Mouse (Mus musculus) adrenal gland, postnatal 14 days (tissue): ENCODE data around the gene Dpm3. TPM values are rescaled to one million over a fixed set of nuclear protein-coding genes. Genes with fewer than 3 reads are reported as not detected.

Source experiments
- DNase-seq: peaks from one replicate; pipeline ENCODE4 v3.0.0; 2021; ENCODE audit warnings: mixed read lengths
- total RNA-seq: library from RNA; stranded (reverse); gene quantifications from 2 replicates; pipeline ENCODE4 v1.2.3, GENCODE M21; 2021

Dpm3 gene
- total RNA-seq, 1 experiment from 2014 or later, result 116 TPM

DNA sequence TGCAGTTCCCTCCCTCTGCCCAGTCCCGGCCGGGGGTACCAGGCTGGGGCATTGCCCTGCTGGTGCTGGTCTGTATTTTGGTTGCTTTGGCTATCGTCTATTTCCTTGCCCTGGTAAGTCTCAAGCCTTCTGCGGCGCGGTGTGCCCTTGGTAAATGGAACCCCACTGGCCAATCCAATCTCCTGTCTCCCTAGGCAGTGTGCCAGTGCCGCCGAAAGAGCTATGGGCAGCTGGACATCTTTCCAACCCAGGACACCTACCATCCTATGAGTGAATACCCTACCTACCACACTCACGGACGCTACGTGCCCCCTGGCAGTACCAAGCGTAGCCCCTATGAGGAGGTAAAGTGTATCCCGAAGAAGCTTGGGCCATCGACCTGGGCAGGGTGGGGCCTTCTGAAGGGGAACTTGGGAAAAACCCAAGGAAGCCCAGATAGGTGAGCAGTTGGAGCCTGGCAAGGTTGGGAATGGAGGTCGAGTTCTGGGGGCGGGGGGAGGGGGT is 27.3 kb upstream of the Dpm3 start:
- DNase-seq, result no peak

DNA sequence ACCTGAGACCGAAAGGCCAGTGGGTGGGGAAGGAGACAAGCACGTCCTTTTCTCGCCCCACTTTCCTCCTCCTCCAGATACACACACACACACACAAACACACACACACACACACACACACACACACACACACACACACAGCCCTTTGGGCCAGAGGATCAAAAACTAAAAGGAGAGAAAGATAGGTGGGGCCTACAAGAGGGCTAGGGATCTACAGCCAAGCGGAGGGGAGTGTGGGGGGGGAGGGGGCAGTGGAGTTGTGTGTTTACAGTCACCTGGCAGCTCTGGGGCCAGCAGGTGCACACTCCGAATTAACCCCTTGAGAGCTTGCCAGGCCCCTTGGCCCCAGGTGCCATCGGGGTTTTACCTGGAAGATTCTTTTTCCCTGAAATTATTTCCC is 26.5 kb upstream of the Dpm3 start:
- no peak for DNase-seq

GRCm38 (mm10) chr3:89233562-89234110 is 25.5 kb upstream of the Dpm3 start:
- no peak for DNase-seq

GRCm38 (mm10) chr3:89236516-89236915 is 22.6 kb upstream of the Dpm3 start:
- no peak for DNase-seq

GRCm38 (mm10) chr3:89237682-89238081 is 21.5 kb upstream of the Dpm3 start:
- DNase-seq, result no peak

DNA sequence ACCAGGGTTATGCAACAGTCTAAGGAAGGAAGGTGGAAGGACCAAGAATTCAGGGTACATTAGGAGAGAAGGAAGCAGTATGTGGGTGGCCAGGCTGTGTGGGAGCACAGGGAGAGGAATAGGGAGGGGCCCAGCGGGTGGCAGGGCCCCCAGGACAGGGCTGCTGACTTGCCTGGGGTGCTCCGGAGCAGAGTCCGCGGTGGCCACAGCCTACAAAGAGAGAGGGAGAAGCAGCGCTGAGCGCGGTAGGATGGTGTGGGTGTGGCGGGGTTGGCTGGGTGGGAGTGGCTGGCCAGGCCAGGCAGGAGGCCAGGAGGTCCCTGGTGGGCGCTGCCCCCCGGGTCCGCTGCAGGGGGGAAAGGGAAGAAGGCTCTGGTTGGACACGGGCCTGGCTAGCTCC is 20.7 kb upstream of the Dpm3 start:
- DNase-seq, result no peak

DNA sequence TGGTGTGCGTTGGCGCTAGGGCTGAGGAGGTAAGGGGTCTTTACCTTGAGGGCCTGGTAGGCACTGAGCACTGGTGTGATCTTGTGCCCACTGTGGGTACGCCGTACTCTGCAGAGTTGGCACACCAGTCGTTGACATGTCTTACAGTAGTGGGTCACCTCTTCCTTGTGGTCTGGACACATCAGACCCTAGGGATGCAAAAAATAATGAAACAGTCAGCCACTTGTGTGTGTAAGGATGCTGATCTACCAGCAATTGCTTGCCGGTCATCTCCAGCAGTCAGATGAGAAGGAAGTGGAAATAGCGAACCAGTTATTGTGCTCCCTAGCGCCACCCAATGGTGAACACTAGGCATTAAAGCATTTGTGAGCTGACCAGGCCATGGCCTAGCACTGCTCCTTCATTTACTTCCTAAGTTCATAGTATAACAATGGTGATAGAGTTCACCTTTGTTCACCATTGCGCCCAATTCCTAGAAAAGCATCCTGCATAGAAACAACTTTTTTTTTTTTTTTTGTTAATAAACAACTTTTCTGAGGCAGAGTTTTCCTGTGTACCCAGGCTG is 16.7 kb upstream of the Dpm3 start:
- DNase-seq, result peak; percentile 82

GRCm38 (mm10) chr3:89243609-89244008 is 15.5 kb upstream of the Dpm3 start:
- DNase-seq, result peak; percentile 59

DNA sequence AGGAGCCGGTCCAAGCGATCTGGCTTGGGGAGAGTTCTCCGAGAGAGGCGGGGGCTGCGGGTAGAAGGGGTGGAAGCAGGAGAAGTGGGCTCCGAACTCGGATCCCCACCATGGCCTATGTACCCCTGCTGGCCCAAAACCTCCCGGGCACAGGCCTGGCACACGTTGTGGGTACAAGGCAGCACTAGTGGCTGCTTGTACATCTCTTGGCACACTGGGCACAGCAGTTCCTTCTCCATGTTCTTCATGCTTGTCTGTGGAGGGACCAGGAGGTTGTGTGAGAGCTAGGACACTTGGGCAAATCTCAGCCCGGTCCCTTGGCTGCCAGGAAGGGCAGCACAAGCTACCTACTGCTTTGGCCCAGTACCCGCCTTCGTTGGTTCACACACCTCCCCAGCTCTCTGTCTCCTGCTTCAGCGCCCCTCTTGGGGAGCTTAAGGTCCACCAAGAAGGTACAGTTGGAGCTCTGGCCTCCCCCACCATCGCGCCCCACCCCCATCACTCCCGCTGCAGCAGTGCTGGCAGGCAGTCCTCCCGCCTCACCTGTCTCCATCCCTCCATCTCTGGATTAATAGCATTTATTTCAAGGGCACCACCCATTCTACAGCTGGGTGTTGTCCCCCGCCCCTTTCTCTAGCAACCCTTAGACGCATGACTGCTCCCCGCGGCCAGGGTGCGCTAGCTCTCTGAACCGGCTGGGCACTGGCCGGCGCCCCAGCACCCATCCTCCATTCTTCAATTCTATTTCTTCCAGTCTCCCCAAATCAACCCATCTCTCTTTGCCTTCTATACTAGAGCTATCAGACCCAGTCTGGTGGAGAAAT is 14.8 kb upstream of the Dpm3 start:
- peak; percentile 59 for DNase-seq

DNA sequence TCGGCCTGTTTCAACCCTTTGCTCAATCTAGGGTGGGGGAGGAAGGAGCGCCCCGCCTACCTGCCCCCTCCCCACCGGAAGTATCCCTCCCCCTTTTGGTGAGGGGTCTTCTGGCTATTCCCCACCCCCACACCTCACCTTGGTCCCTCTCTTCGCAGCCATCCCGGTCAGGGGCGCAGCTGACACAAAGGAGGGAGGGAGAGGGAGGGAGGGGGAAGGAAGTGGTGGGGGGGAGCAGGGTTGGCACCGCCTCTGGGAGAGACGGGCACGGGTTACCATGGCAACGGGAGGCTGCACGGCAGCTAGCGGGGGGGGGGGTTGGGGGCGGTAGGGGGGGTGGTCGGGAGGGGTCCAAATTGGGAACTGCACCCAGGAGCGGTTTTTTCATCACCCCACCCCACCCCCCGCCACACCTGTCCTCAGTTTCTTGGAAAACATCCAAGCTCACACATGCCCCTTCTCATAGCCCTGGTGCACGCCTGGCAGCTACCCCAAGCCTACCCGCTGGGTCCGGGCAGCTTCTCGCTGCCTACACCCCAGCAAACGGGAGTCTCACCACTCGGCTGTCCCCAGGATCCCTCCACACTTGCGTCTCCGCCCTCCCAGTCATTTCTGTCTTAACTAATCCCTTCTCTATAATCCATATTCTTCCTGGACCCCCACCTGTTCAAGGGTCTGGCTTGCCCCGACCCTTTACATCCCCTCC is 14.0 kb upstream of the Dpm3 start:
- peak; percentile 60 for DNase-seq

- DNase-seq, result peak; percentile 43
Observed at GRCm38 (mm10) chr3:89245688-89246171, 13.4 kb upstream of the Dpm3 start, which contains the start of gene Krtcap2. Krtcap2 (plus strand) TSS chr3:89245966.

GRCm38 (mm10) chr3:89246261-89247100 is 12.7 kb upstream of the Dpm3 start, which contains the start of gene Trim46:
Trim46 (minus strand) TSS chr3:89246309.
- DNase-seq, result peak; percentile 95

DNA sequence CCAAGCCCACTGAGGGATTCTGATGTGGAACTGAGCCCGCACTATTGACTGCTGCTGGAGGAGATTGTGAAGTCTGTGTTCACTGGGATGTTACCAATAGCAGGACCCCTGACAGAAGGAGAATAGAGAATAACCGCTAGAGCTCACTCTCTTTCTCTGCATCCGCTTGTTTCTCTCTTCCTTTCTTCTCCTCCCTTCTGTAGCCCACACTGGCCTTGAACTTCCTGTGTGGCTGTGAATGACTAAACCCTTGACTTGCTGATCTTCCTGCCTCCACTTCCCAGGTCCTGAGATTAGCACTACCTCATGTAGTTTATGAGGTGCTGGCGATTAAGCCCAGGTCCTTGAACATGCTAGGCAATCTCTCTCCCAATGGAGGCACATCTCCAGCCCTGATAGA is 11.7 kb upstream of the Dpm3 start:
- no peak for DNase-seq

DNA sequence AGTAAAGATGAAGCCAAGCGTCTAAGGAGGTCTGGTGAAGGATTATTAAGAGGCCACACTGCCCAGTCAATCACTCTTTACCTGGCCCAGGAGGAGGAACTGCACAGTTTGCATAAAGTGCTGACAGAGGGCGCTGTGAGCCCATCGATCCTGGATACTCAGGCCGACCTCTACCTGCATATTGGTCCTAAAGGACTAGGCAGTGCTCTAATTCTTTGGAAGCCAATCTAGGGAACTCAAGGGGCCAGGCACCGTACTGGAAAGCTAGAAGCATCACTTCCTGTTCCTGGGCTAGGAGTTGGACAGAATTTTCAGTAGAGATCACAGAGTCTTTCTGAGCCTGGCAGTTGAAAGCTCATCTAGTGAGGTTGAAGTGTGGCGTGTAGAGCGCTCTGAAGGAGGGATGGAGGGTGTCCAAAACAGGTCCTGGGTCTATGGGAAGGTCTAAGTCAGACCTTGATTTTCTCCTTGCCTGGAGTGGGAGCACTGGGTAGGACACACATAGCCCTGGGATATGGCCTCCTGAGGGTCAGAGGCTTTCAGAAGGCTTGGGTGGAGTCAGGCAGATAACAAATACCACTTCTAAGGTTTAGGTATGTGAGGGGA is 8.6 kb upstream of the Dpm3 start:
- peak; percentile 75 for DNase-seq

GRCm38 (mm10) chr3:89251365-89251895 is 7.7 kb upstream of the Dpm3 start:
- DNase-seq, result peak; percentile 78

DNA sequence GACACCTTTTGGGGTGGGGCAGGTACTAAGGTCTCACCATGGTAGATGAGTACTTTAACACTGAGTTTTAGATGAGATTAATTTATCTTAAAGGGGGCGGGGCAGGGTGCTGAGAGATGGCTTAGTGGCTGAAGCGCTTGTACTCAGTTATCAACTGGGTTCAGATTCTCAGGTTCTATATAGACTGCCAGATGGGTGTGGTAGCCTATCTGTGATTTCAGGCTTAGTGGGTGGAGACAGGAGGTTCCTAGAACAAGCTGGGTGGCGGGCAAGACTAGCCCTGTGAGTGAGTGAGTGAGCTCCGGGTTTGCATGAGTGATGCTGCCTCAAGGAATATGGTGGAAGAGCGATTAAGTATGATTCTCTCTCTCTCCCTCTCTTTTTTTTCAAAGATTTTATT is 4.2 kb upstream of the Dpm3 start:
- DNase-seq, result no peak

GRCm38 (mm10) chr3:89256177-89256576 is 3.0 kb upstream of the Dpm3 start:
- DNase-seq, result no peak

- no peak for DNase-seq
Observed at GRCm38 (mm10) chr3:89260211-89260610, 1.1 kb downstream of the Dpm3 start.

- DNase-seq, result no peak
Observed at GRCm38 (mm10) chr3:89262417-89262816, 3.3 kb downstream of the Dpm3 start.

- peak; percentile 84 for DNase-seq
Observed at GRCm38 (mm10) chr3:89266439-89266893, 7.3 kb downstream of the Dpm3 start.

GRCm38 (mm10) chr3:89268916-89269315 is 9.8 kb downstream of the Dpm3 start:
- DNase-seq, result no peak
